Mouse (Mus musculus): ENCODE measurements around the gene Ttll7. TPM values are rescaled to one million over a fixed set of nuclear protein-coding genes. Genes with fewer than 3 reads are reported as not detected.
A peak's percentile ranks its signal among the peaks of the same experiment; 100 is the strongest.

The Ttll7 gene
- polyA plus RNA-seq, 1 experiment from 2014 or later = 1.9 TPM

DNA sequence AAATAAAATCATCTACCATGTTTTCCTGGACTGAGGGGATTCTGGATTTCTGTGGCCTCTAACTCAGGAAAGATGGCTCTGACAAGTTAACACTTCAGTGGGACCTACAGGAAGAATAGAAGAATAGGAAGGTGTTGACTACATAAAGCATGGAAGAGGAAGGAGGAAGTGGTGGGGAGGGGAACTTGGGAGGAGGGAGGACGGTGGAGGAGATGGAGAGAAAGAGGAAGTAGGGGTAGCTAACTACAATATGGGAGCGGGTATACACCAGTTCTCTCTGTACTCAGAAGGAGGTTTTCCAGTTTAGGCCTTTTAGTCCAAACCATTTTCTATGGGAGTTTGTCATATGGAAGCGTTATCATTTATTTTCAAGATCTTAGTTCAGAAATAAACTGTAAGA is 112.2 kb downstream of the Ttll7 start:
- no peak for ATAC-seq
- no peak overlapping the region for H3K4me3 ChIP-seq (ENCODE audit: low read length)

DNA sequence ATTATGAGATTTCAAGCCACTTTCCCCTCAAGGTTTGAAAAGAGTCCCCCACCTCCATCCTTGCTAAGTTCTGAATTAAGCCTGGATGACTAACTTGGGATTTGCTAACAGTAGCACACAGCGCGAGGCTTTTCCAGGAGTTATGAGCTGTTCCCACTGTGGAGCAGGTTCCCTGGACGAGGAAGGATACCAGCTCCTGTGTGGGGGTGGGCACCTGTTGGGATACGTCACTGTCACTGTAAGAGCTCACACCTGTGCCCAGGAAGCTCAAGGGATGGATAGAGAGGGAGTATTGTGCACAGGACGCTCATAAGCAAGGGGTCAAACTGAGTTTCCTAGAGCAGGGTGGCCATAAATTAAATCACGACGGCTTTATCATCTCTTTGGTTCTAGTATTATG is 115.1 kb downstream of the Ttll7 start:
- no peak overlapping the region for H3K4me3 ChIP-seq (ENCODE audit: low read length)
- H3K4me2 ChIP-seq (ENCODE audit: low read depth, low read length) = no peak overlapping the region
- H3K4me1 ChIP-seq (ENCODE audit: control insufficient read depth, insufficient read depth, low read length) = no peaks in the 10 kb centered on the region
- H3K9ac ChIP-seq (ENCODE audit: low read depth, low read length) = no peak overlapping the region
- 67% methylated on average over 7 of the region's 7 CpGs for WGBS
- no peak for ATAC-seq
- no peaks in the 10 kb centered on the region for H3K9me3 ChIP-seq (ENCODE audit: control insufficient read depth, low read length)
- H3K27ac ChIP-seq (ENCODE audit: low read length) = no peak overlapping the region
- H3K27me3 ChIP-seq (replicated peaks; ENCODE audit: control insufficient read depth, insufficient read depth, low read length) = no peaks in the 10 kb centered on the region
- H3K36me3 ChIP-seq (ENCODE audit: control insufficient read depth, insufficient read depth, low read length) = no peaks in the 10 kb centered on the region

More for the DNA sequence above, 112.2 kb downstream of the Ttll7 start:
- 90% methylated on average over 3 of the region's 3 CpGs for WGBS
- no peaks in the 10 kb centered on the region for H3K9me3 ChIP-seq (ENCODE audit: control insufficient read depth, low read length)
- H3K4me1 ChIP-seq (ENCODE audit: control insufficient read depth, insufficient read depth, low read length) = no peaks in the 10 kb centered on the region
- no peak overlapping the region for H3K4me2 ChIP-seq (ENCODE audit: low read depth, low read length)
- no peaks in the 10 kb centered on the region for H3K36me3 ChIP-seq (ENCODE audit: control insufficient read depth, insufficient read depth, low read length)
- no peak overlapping the region for H3K27ac ChIP-seq (ENCODE audit: low read length)
- H3K9ac ChIP-seq (ENCODE audit: low read depth, low read length) = no peak overlapping the region
- no peaks in the 10 kb centered on the region for H3K27me3 ChIP-seq (replicated peaks; ENCODE audit: control insufficient read depth, insufficient read depth, low read length)

GRCm38 (mm10) chr3:146967834-146968233 is 115.7 kb downstream of the Ttll7 start:
- H3K36me3 ChIP-seq (ENCODE audit: control insufficient read depth, insufficient read depth, low read length) = no peaks in the 10 kb centered on the region
- no peaks in the 10 kb centered on the region for H3K27me3 ChIP-seq (replicated peaks; ENCODE audit: control insufficient read depth, insufficient read depth, low read length)
- no peak for ATAC-seq
- 63% methylated on average over 4 of the region's 4 CpGs for WGBS
- H3K4me1 ChIP-seq (ENCODE audit: control insufficient read depth, insufficient read depth, low read length) = no peaks in the 10 kb centered on the region
- H3K9ac ChIP-seq (ENCODE audit: low read depth, low read length) = no peak overlapping the region
- H3K9me3 ChIP-seq (ENCODE audit: control insufficient read depth, low read length) = no peaks in the 10 kb centered on the region
- no peak overlapping the region for H3K27ac ChIP-seq (ENCODE audit: low read length)
- H3K4me3 ChIP-seq (ENCODE audit: low read length) = no peak overlapping the region
- no peak overlapping the region for H3K4me2 ChIP-seq (ENCODE audit: low read depth, low read length)

DNA sequence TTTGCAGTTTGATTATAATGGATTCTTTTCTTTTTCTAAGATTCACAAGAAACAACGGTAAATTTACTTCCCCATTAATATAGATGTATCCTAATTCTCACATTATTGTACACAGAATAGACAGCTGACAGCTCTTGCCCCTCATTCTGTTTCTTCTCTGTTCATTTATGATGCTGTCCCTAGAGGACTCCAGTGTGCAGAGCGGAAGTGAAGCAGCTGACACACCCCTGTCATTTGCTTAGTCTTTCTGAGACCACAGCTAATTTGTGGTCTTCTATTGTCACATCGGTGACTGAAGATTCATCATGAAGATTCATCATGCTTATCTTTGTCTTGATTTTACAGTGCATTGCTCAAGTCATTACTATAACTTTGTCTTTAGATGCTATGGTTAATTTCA is 126.1 kb downstream of the Ttll7 start:
- Histone ChIP-seq H3K4me2 (ENCODE audit: low read depth, low read length) (no peak overlapping the region), H3K9me3 (ENCODE audit: control insufficient read depth, low read length) (no peaks in the 10 kb centered on the region), H3K36me3 (ENCODE audit: control insufficient read depth, insufficient read depth, low read length) (no peaks in the 10 kb centered on the region), H3K4me3 (ENCODE audit: low read length) (no peak overlapping the region), H3K9ac (ENCODE audit: low read depth, low read length) (no peak overlapping the region), H3K4me1 (ENCODE audit: control insufficient read depth, insufficient read depth, low read length) (no peaks in the 10 kb centered on the region), H3K27ac (ENCODE audit: low read length) (no peak overlapping the region), H3K27me3 (replicated peaks; ENCODE audit: control insufficient read depth, insufficient read depth, low read length) (no peaks in the 10 kb centered on the region)
- 79% methylated on average over 3 of the region's 3 CpGs for WGBS
- ATAC-seq = no peak

GRCm38 (mm10) chr3:146993834-146994669 is 141.9 kb downstream of the Ttll7 start:
- Histone ChIP-seq H3K4me3 (ENCODE audit: low read length) (peak overlapping the region; percentile 28; the same call in 1 of the 2 replicates), H3K4me1 (ENCODE audit: control insufficient read depth, insufficient read depth, low read length) (no peaks in the 10 kb centered on the region), H3K9ac (ENCODE audit: low read depth, low read length) (no peak overlapping the region), H3K9me3 (ENCODE audit: control insufficient read depth, low read length) (no peaks in the 10 kb centered on the region), H3K4me2 (ENCODE audit: low read depth, low read length) (peak overlapping the region; percentile 42), H3K27ac (ENCODE audit: low read length) (peak overlapping the region; percentile 37; the same call in 1 of the 2 replicates), H3K36me3 (ENCODE audit: control insufficient read depth, insufficient read depth, low read length) (no peaks in the 10 kb centered on the region), H3K27me3 (replicated peaks; ENCODE audit: control insufficient read depth, insufficient read depth, low read length) (no peaks in the 10 kb centered on the region)
- peak; percentile 58; the same call in 1 of the 2 replicates for ATAC-seq
- 35% methylated on average over 26 of the region's 26 CpGs for WGBS

DNA sequence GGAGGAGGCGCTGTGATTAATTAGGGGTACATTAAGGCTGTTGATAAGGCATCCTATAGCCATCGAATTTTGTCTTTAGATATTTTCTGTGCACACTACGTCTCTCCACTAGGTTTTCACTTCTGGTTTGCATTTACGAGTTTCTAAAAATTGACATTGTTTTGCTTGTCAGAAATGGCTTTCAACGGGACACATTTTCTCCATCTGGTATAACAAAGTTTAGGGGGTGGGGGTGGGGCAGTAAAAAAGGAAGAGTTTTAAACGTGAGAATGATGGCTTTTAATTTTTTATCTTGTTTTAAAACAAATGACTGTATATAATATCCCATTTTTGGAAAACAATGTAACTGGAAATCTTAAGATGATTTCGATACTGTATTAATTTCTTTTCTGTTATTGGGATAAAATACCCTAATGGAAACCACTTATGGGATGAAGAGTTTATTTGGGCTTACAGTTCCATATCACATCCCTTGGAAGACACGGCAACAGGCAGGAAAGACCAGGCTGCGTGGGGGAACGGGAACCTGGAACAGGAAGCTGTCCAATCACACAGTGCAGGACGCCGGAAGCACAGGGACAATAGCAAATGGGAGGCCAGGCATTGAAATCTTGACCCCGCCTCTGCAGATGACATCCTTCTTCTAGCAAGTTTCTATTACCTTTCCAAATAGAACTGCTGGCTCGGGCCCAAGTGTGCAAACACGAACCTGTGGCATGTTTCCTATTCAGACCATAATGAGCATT is 142.7 kb downstream of the Ttll7 start:
- Histone ChIP-seq H3K27me3 (replicated peaks; ENCODE audit: control insufficient read depth, insufficient read depth, low read length) (no peaks in the 10 kb centered on the region), H3K4me2 (ENCODE audit: low read depth, low read length) (no peak overlapping the region), H3K9me3 (ENCODE audit: control insufficient read depth, low read length) (no peaks in the 10 kb centered on the region), H3K9ac (ENCODE audit: low read depth, low read length) (no peak overlapping the region), H3K36me3 (ENCODE audit: control insufficient read depth, insufficient read depth, low read length) (no peaks in the 10 kb centered on the region), H3K4me1 (ENCODE audit: control insufficient read depth, insufficient read depth, low read length) (no peaks in the 10 kb centered on the region), H3K27ac (ENCODE audit: low read length) (no peak overlapping the region), H3K4me3 (ENCODE audit: low read length) (no peak overlapping the region)
- 65% methylated on average over 15 of the region's 15 CpGs for WGBS
- ATAC-seq = no peak

DNA sequence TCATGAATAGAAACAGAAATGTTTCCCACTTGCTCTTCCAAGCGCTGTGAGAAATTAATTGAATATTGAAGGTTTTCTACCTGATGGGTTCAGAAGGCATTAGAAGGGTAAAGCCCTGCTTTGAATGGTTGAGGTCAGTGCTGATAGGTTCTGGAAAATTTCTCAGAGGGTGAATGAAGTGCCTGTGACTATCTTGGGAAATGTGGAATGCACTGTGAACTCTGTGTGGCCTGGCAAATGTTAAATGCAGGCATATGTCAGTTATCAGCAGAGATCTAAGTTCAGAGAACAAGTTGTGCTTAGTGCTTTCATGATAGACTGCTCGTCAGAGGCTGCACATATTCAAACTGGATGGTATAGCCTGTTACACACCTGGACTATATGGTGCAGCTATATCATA is 147.0 kb downstream of the Ttll7 start:
- Histone ChIP-seq H3K4me1 (ENCODE audit: control insufficient read depth, insufficient read depth, low read length) (no peaks in the 10 kb centered on the region), H3K27ac (ENCODE audit: low read length) (no peak overlapping the region), H3K4me2 (ENCODE audit: low read depth, low read length) (no peak overlapping the region), H3K9me3 (ENCODE audit: control insufficient read depth, low read length) (no peaks in the 10 kb centered on the region), H3K4me3 (ENCODE audit: low read length) (no peak overlapping the region), H3K9ac (ENCODE audit: low read depth, low read length) (no peak overlapping the region), H3K36me3 (ENCODE audit: control insufficient read depth, insufficient read depth, low read length) (no peaks in the 10 kb centered on the region), H3K27me3 (replicated peaks; ENCODE audit: control insufficient read depth, insufficient read depth, low read length) (no peaks in the 10 kb centered on the region)
- WGBS = 71% methylated on average over 2 of the region's 2 CpGs
- ATAC-seq = no peak

- ATAC-seq = no peak
Measured at GRCm38 (mm10) chr3:147000963-147001362, 148.8 kb downstream of the Ttll7 start.

DNA sequence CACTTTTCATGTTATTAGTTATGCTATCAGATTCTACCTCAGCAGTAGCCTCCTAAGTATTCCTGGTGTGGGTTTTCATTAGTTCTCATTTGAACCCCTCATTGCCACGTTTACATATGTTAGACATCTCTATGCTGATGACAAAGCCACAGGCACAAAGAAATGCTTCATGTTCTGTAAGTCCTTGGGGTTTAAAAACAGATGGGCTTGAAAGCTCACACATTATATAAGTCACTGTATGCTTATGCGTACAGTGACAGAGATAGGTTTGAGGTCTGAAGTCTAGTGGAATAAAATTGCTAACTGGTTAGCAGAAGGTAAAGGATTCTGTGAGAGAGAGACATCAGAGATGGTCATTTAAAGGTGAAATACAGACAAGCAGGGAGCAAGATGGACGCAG is 149.4 kb downstream of the Ttll7 start:
- Histone ChIP-seq H3K9me3 (ENCODE audit: control insufficient read depth, low read length) (no peaks in the 10 kb centered on the region), H3K4me3 (ENCODE audit: low read length) (no peak overlapping the region), H3K4me1 (ENCODE audit: control insufficient read depth, insufficient read depth, low read length) (no peaks in the 10 kb centered on the region), H3K9ac (ENCODE audit: low read depth, low read length) (no peak overlapping the region), H3K27ac (ENCODE audit: low read length) (no peak overlapping the region), H3K27me3 (replicated peaks; ENCODE audit: control insufficient read depth, insufficient read depth, low read length) (no peaks in the 10 kb centered on the region), H3K36me3 (ENCODE audit: control insufficient read depth, insufficient read depth, low read length) (no peaks in the 10 kb centered on the region), H3K4me2 (ENCODE audit: low read depth, low read length) (no peak overlapping the region)
- ATAC-seq = no peak
- 81% methylated on average over 3 of the region's 3 CpGs for WGBS

More at GRCm38 (mm10) chr3:147000963-147001362, 148.8 kb downstream of the Ttll7 start:
- no peaks in the 10 kb centered on the region for H3K9me3 ChIP-seq (ENCODE audit: control insufficient read depth, low read length)
- no peak overlapping the region for H3K4me2 ChIP-seq (ENCODE audit: low read depth, low read length)
- H3K27me3 ChIP-seq (replicated peaks; ENCODE audit: control insufficient read depth, insufficient read depth, low read length) = no peaks in the 10 kb centered on the region
- H3K36me3 ChIP-seq (ENCODE audit: control insufficient read depth, insufficient read depth, low read length) = no peaks in the 10 kb centered on the region
- no peak overlapping the region for H3K27ac ChIP-seq (ENCODE audit: low read length)
- no peak overlapping the region for H3K9ac ChIP-seq (ENCODE audit: low read depth, low read length)
- H3K4me1 ChIP-seq (ENCODE audit: control insufficient read depth, insufficient read depth, low read length) = no peaks in the 10 kb centered on the region
- 67% methylated on average over 3 of the region's 3 CpGs for WGBS
- H3K4me3 ChIP-seq (ENCODE audit: low read length) = no peak overlapping the region
